Mouse (Mus musculus) liver, adult 2 months (tissue): ENCODE measurements around the gene Cdk14.

Experiments used
- CTCF ChIP-seq: fragments of 200-500 bp; IDR thresholded peaks from 2 replicates; pipeline ENCODE4 v1.5.1; 2011; ENCODE audit warnings: low read depth, low read length, control low read depth
- POLR2A ChIP-seq: fragments of 200-500 bp; IDR thresholded peaks from 2 replicates; pipeline ENCODE4 v1.6.1; 2011; ENCODE audit warnings: low read length, control low read depth; ENCODE audit not compliant: insufficient read depth; ENCODE audit errors: extremely low read depth

DNA sequence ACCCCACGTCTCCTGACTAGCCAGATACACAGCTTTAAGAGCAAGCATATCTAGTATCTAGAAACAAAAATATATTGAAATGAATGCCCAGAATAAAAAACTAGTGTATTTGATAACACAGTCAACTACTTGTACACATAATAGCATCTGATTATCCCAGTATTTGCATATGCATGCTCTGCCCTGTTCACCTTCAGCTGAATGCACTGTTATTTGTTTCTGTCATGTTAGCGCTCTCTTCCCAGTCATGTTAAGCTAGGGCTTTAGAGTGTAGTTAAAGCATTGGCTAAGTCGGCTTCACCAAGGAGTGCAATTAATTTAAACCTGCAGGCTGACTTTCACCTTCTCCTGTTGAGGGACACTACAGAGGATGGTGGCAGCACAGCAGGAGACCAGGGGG, 490.5 kb downstream of the Cdk14 start:
- TF ChIP-seq CTCF (no peak), POLR2A (no peak)
